Comparison of ENCODE assay signal across 9 mouse cellular contexts in genomic region chr5:7899537-7899936, GRCm38 (mm10).
DNase-seq lines count a peak whose midpoint lies in the region; ATAC-seq and TF ChIP-seq lines count a peak whose summit lies in the region.
"Had no signal": no experiment of that assay in that cellular context is flagged by ENCODE, and none has a peak within 500 bp of the region (broad histone marks: within the 10 kb centered on the region; RNA-seq: fewer than 3 reads in every experiment).

No protein-coding gene starts in this region.

- peak; percentile 73; the same call in 1 of the 2 replicates for ATAC-seq in neural tube, embryonic 15.5 days (ENCODE audit: low FRiP score)

- peak; percentile 55 for TF ChIP-seq CTCF in heart, adult 2 months (IDR thresholded peaks at IDR 0.05)
- TF ChIP-seq CTCF in brain, embryonic 14.5 days (IDR thresholded peaks at IDR 0.05; ENCODE audit: borderline replicate concordance, extremely low read depth, insufficient read depth, insufficient read length) = peak; percentile 65; the same call in 1 of the 2 replicates
- no peak for TF ChIP-seq CTCF in thymus, adult 2 months (IDR thresholded peaks at IDR 0.05; ENCODE audit: borderline replicate concordance, control insufficient read depth, extremely low read depth, insufficient read depth, low read length, poor library complexity)

- H3K27me3 ChIP-seq in heart, adult 2 months (ENCODE audit: control insufficient read depth, insufficient read depth, low read length) = no peaks in the 10 kb centered on the region
- H3K27me3 ChIP-seq in heart, embryonic 10.5 days (ENCODE audit: insufficient read depth, poor library complexity, severe bottlenecking) = no peaks in the 10 kb centered on the region
- no peaks in the 10 kb centered on the region for H3K27me3 ChIP-seq in neural tube, embryonic 15.5 days (replicated peaks)
- H3K27me3 ChIP-seq in thymus, adult 2 months (ENCODE audit: control insufficient read depth, insufficient read depth, low read length) = no peaks in the 10 kb centered on the region
- H3K27me3 ChIP-seq: heart, embryonic 13.5 days had no signal

- TF ChIP-seq EP300 in heart, adult 2 months (IDR thresholded peaks at IDR 0.05; ENCODE audit: insufficient read depth, low read depth, low read length) = no peak

- H3K27ac ChIP-seq in heart, adult 2 months = no peak overlapping the region
- no peak overlapping the region for H3K27ac ChIP-seq in heart, embryonic 10.5 days
- H3K27ac ChIP-seq in neural tube, embryonic 15.5 days (replicated peaks) = no peak overlapping the region
- H3K27ac ChIP-seq in thymus, adult 2 months (ENCODE audit: control insufficient read depth, insufficient read depth, low read length) = no peak overlapping the region
- H3K27ac ChIP-seq: heart, embryonic 13.5 days had no signal

- no peak overlapping the region for H3K9ac ChIP-seq in heart, adult 2 months (ENCODE audit: low read depth, low read length)
- H3K9ac ChIP-seq in neural tube, embryonic 15.5 days (replicated peaks) = no peak overlapping the region
- H3K9ac ChIP-seq: heart, embryonic 13.5 days had no signal

- 69% methylated on average over 3 of the region's 3 CpGs for WGBS in heart, adult 2 months
- WGBS in heart, embryonic 10.5 days = 71% methylated on average over 3 of the region's 3 CpGs
- 73% methylated on average over 3 of the region's 3 CpGs for WGBS in neural tube, embryonic 15.5 days
- 86% methylated on average over 3 of the region's 3 CpGs for WGBS in thymus, adult 2 months

- DNase-seq in heart, adult 2 months = no peak
- no peak for DNase-seq in heart, embryonic 10.5 days (ENCODE audit: low spot score)
- DNase-seq in 3T3-L1 (ENCODE audit: low read depth, low spot score) = peak; percentile 13
- peak; percentile 78 for DNase-seq in brain, embryonic 14.5 days (ENCODE audit: low read depth)
- peak; percentile 11 for DNase-seq in layer of hippocampus, adult 9-11 months
- DNase-seq in thymus, adult 2 months = no peak
- DNase-seq in thymus, postnatal 10 days (ENCODE audit: low spot score in 2 of 2) = no peak

- no peaks in the 10 kb centered on the region for H3K36me3 ChIP-seq in heart, adult 2 months (ENCODE audit: control insufficient read depth, insufficient read depth, low read length)
- H3K36me3 ChIP-seq in heart, embryonic 10.5 days = no peaks in the 10 kb centered on the region
- no peaks in the 10 kb centered on the region for H3K36me3 ChIP-seq in neural tube, embryonic 15.5 days
- no peaks in the 10 kb centered on the region for H3K36me3 ChIP-seq in thymus, adult 2 months (ENCODE audit: control insufficient read depth, insufficient read depth, low read length)
- H3K36me3 ChIP-seq: heart, embryonic 13.5 days had no signal

- TF ChIP-seq POLR2A in heart, adult 2 months (IDR thresholded peaks at IDR 0.05; ENCODE audit: insufficient read depth, low read depth, low read length) = no peak
- no peak for TF ChIP-seq POLR2A in brain, embryonic 14.5 days (IDR thresholded peaks at IDR 0.05; ENCODE audit: borderline replicate concordance, extremely low read depth, insufficient read depth, insufficient read length, poor library complexity, severe bottlenecking)
- no peak for TF ChIP-seq POLR2A in thymus, adult 2 months (IDR thresholded peaks at IDR 0.05; ENCODE audit: control insufficient read depth, extremely low read depth, insufficient read depth, low read length, poor library complexity)

- H3K4me3 ChIP-seq in heart, adult 2 months = no peak overlapping the region
- no peak overlapping the region for H3K4me3 ChIP-seq in heart, embryonic 10.5 days
- H3K4me3 ChIP-seq in neural tube, embryonic 15.5 days (replicated peaks) = no peak overlapping the region
- no peak overlapping the region for H3K4me3 ChIP-seq in thymus, adult 2 months (ENCODE audit: control insufficient read depth, insufficient read depth, low read length)
- H3K4me3 ChIP-seq: heart, embryonic 13.5 days had no signal

- H3K4me2 ChIP-seq in neural tube, embryonic 15.5 days = no peak overlapping the region
- H3K4me2 ChIP-seq: heart, embryonic 13.5 days had no signal

- no peaks in the 10 kb centered on the region for H3K9me3 ChIP-seq in heart, embryonic 10.5 days
- no peaks in the 10 kb centered on the region for H3K9me3 ChIP-seq in neural tube, embryonic 15.5 days (replicated peaks)
- H3K9me3 ChIP-seq: heart, embryonic 13.5 days had no signal

- intact Hi-C loops in heart, adult 2 months (cut with DNase I) = no loop called here

- H3K79me2 ChIP-seq in heart, adult 2 months (replicated peaks; ENCODE audit: control insufficient read depth, insufficient read depth, low read length) = no peaks in the 10 kb centered on the region

- H3K4me1 ChIP-seq in heart, adult 2 months (ENCODE audit: control insufficient read depth, insufficient read depth, low read length) = no peaks in the 10 kb centered on the region
- H3K4me1 ChIP-seq in heart, embryonic 10.5 days = no peaks in the 10 kb centered on the region
- H3K4me1 ChIP-seq in neural tube, embryonic 15.5 days = no peaks in the 10 kb centered on the region
- no peaks in the 10 kb centered on the region for H3K4me1 ChIP-seq in thymus, adult 2 months (replicated peaks; ENCODE audit: control insufficient read depth, insufficient read depth, low read length)
- H3K4me1 ChIP-seq: heart, embryonic 13.5 days had no signal

Comparison
In these comparisons a context has a peak if more than half of its experiments do, and no peak if none do; other contexts are left out.
1. DNase-seq: peak in 3T3-L1 (single experiment), brain, embryonic 14.5 days (single experiment) and layer of hippocampus, adult 9-11 months (single experiment); none in heart, adult 2 months (0 of 2), heart, embryonic 10.5 days (single experiment), thymus, adult 2 months (single experiment) and thymus, postnatal 10 days (0 of 2).